Mouse (Mus musculus) forebrain, embryonic 16.5 days (tissue): Measurements from ENCODE around the gene Ino80b. TPM values are rescaled to one million over a fixed set of nuclear protein-coding genes. Genes with fewer than 3 reads are reported as not detected.
A peak's percentile ranks its signal among the peaks of the same experiment; 100 is the strongest.

Source experiments
- ATAC-seq: fragments of 200-750 bp; cut with Nextera tagmentation; 2 replicates; pipeline ENCODE4 v1.8.0; 2017; ENCODE audit warnings: mild to moderate bottlenecking, moderate library complexity
- H3K27ac ChIP-seq: fragments of 300-500 bp; sonication (generic); 2 replicates; pipeline ENCODE4 v1.5.1; 2014; ENCODE audit warnings: low read length, control low read depth
- H3K27me3 ChIP-seq: fragments of 300-500 bp; sonication (generic); replicated peaks from 2 replicates; pipeline ENCODE4 v1.6.1; 2014; ENCODE audit warnings: low read length; ENCODE audit not compliant: control insufficient read depth, insufficient read depth
- H3K36me3 ChIP-seq: fragments of 300-500 bp; sonication (generic); 2 replicates; pipeline ENCODE4 v1.6.1; 2014; ENCODE audit not compliant: control insufficient read depth, insufficient read depth
- H3K4me1 ChIP-seq: fragments of 300-500 bp; sonication (generic); replicated peaks from 2 replicates; pipeline ENCODE4 v1.6.1; 2014; ENCODE audit warnings: low read length; ENCODE audit not compliant: control insufficient read depth, insufficient read depth
- H3K4me2 ChIP-seq: fragments of 300-500 bp; sonication (generic); 2 replicates; pipeline ENCODE4 v1.6.1; 2014; ENCODE audit warnings: mild to moderate bottlenecking, low read length, control low read depth
- H3K4me3 ChIP-seq: fragments of 300-500 bp; sonication (generic); replicated peaks from 2 replicates; pipeline ENCODE4 v1.5.1; 2014; ENCODE audit warnings: mild to moderate bottlenecking, low read length, control low read depth
- H3K9ac ChIP-seq: fragments of 300-500 bp; sonication (generic); replicated peaks from 2 replicates; pipeline ENCODE4 v1.6.1; 2014; ENCODE audit warnings: low read depth, low read length, control low read depth
- H3K9me3 ChIP-seq: fragments of 300-500 bp; sonication (generic); 2 replicates; pipeline ENCODE4 v1.6.1; 2016; ENCODE audit warnings: low read length; ENCODE audit not compliant: control insufficient read depth
- WGBS: fragments of 180-500 bp; shearing (Covaris S2); extraction: QIAGEN DNeasy Blood & Tissue Kit; methylation state at CpG from one replicate; pipeline ENCODE4 v1.1.7; 2014; 5-methylcytosine and 5-hydroxymethylcytosine counted together
- polyA plus RNA-seq: library from polyadenylated mRNA; unstranded; fragments of >200 nt; fragmentation: Nextera tagmentation; extraction: Ambion mirVana; gene quantifications from 2 replicates; pipeline ENCODE4 v1.2.1, GENCODE M21; 2015

The Ino80b gene
- polyA plus RNA-seq, 1 experiment from 2014 or later = 14.4 TPM

DNA sequence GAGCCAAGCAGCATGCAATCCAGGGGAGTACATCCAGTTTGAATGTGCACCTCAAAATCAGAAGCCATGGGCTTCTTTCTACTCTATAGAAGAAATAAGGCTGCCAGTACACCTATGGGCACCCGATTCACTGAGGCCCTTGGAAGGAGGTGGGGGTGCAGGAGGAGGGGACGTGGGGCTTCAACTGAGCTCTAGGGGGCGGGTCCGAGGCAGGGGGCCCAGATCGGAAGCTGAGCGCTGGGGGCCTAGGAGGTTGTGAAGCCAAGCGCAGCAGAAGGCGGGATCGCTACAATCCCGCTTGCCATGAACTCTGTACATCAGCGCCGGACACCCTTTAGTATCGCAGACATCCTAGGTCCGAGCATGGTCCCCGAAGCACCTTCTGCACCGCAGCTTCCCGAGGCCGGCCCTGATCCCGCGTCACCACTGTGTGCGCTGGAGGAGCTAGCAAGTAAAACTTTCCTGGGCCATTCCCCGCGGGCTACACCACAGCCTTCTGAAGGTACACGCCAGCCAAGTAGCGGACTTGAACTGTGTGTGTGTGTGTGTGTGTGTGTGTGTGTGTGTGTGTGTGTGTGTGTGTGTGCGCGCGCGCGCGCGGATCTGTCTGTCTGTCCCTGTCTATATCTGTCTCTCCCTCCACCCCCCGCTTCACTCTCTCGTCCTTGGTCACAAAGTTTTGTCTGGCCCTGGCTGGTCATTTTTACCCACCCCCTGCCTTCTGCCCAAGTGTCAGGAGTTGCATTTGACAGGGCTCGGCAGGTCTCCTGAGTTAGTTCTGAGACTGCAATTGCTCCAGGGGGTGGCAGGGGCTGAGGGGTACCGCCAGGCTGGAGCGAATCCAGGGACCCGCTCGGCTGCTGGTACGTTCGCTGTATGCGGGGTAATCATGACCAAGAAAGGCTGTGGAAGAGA, 38.9 kb downstream of the Ino80b start, which contains the start of gene Lbx2:
TSS of gene Lbx2 (plus strand) at position 247 of the 915 bp plus-strand sequence.
- Histone ChIP-seq H3K9me3 (no peaks in the 10 kb centered on the region), H3K27me3 (peaks cover 65% of the 10 kb centered on the region), H3K36me3 (peaks cover 4% of the 10 kb centered on the region), H3K9ac (no peak within 1 kb of the TSS), H3K4me1 (no peaks in the 10 kb centered on the region; the same call in 1 of the 2 replicates), H3K4me3 (no peak within 1 kb of the TSS), H3K4me2 (no peak within 1 kb of the TSS), H3K27ac (no peak within 1 kb of the TSS)
- WGBS = 3% methylated on average over 41 of the region's 42 CpGs
- no peak for ATAC-seq

DNA sequence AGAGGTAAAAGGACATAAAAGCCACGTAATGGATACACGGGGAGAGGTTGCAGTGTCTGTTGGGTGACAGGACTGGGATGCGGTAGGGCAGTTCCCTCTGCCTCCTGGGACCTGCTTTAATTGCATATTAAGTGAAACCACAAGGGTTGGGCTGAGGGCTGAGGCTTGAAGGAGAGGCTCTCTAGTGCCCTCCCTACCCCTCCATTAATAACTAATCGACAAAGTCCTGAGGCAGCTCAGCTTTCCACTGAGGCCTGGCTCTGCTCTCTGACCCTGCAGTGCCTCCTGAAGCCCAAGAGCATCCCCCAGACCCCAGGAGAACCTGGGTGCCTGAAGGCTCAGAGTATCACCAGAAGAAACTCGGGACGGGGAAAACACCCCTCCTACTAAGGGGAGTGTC, 40.8 kb downstream of the Ino80b start:
- ATAC-seq = no peak
- no peaks in the 10 kb centered on the region for H3K9me3 ChIP-seq
- 2% methylated on average over 6 of the region's 6 CpGs for WGBS

DNA sequence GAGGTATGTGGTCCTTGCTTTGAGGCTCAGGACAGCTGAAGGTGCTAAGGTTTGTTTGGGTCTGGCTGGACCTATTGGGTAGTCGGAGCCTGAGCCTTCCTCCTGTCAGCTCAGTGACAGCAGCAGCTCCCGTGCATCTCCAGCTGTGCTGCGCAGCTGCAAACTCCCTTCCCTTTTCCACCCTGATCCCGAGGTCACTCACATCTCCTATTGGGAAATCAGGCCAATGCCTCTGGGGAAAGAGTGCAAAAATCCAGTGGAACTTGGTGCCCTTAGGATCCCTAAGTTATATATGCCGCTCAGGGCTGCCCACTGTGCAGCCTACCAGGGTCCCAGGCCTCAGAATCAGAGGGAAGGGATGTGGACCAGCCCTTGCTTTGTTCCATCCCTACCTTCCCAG, 41.7 kb downstream of the Ino80b start:
- Histone ChIP-seq H3K27me3 (peaks cover 48% of the 10 kb centered on the region), H3K9ac (no peak overlapping the region)
- WGBS = 6% methylated on average over 5 of the region's 5 CpGs

More for the DNA sequence above, 40.8 kb downstream of the Ino80b start:
- Histone ChIP-seq H3K36me3 (peaks cover 8% of the 10 kb centered on the region), H3K4me3 (no peak overlapping the region), H3K27me3 (peaks cover 56% of the 10 kb centered on the region), H3K27ac (no peak overlapping the region), H3K4me1 (peaks cover 7% of the 10 kb centered on the region), H3K4me2 (no peak overlapping the region), H3K9ac (no peak overlapping the region)

DNA sequence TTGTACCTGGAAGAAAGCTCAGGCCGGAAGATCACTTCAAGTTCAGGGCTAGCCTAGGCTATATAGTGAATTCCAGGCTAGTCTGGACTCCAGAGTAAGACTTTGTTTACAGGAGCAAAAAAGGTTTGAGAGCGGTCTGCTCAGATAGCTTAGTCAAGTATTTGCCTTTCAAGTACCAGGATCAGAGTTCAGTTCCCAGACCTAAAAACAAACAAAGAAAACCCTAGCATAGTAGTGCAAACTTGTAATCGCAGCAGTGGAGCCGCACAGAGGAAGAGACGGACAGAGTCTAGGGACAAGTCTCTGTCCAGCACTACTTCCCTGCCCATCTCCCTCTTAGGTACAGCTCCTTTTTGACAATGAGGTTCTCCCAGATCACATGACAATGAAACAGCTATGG, 45.0 kb downstream of the Ino80b start:
- no peak overlapping the region for H3K4me2 ChIP-seq
- no peaks in the 10 kb centered on the region for H3K9me3 ChIP-seq
- H3K4me3 ChIP-seq = no peak overlapping the region
- H3K27me3 ChIP-seq = peaks cover 39% of the 10 kb centered on the region
- H3K4me1 ChIP-seq = peaks cover 21% of the 10 kb centered on the region
- ATAC-seq = no peak
- H3K27ac ChIP-seq = no peak overlapping the region
- peaks cover 8% of the 10 kb centered on the region for H3K36me3 ChIP-seq
- no peak overlapping the region for H3K9ac ChIP-seq
- WGBS = 95% methylated on average over 5 of the region's 5 CpGs

More for the DNA sequence above, 41.7 kb downstream of the Ino80b start:
- ATAC-seq = no peak
- peaks cover 14% of the 10 kb centered on the region for H3K4me1 ChIP-seq
- H3K36me3 ChIP-seq = peaks cover 8% of the 10 kb centered on the region
- no peak overlapping the region for H3K27ac ChIP-seq
- no peak overlapping the region for H3K4me3 ChIP-seq
- H3K9me3 ChIP-seq = no peaks in the 10 kb centered on the region
- H3K4me2 ChIP-seq = no peak overlapping the region

DNA sequence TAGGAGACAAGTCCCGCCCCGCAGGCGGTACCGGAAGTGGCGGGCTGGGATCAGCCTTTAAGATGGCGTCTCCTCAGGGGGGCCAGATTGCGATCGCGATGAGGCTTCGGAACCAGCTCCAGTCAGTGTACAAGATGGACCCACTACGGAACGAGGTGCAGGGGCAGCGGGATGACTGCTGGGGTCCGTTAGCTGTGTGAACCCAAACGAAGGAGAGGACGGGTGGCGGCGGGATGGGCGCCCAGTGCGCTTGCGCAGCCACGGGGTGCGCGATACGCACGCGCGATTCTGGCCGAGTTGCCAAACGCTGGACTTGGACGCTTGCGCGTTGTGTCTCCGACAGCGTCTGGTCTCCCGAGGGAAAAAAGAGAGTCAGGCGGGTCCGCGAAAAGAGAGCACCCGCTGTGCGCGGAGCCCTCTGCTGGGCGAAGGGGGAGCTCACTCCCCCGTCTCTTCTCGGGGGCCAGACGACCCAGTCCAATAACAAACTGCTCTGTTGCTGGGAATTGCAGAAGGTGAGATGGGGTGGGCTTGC, 46.8 kb downstream of the Ino80b start:
- peak overlapping the region; percentile 84 for H3K4me2 ChIP-seq
- H3K9ac ChIP-seq = peak overlapping the region; percentile 88
- WGBS = 0% methylated on average over 46 of the region's 46 CpGs
- peak; percentile 94 for ATAC-seq
- no peaks in the 10 kb centered on the region for H3K9me3 ChIP-seq
- H3K4me3 ChIP-seq = peak overlapping the region; percentile 85
- peaks cover 8% of the 10 kb centered on the region for H3K36me3 ChIP-seq
- H3K4me1 ChIP-seq = peaks cover 21% of the 10 kb centered on the region
- peaks cover 40% of the 10 kb centered on the region for H3K27me3 ChIP-seq
- H3K27ac ChIP-seq = peak overlapping the region; percentile 94

DNA sequence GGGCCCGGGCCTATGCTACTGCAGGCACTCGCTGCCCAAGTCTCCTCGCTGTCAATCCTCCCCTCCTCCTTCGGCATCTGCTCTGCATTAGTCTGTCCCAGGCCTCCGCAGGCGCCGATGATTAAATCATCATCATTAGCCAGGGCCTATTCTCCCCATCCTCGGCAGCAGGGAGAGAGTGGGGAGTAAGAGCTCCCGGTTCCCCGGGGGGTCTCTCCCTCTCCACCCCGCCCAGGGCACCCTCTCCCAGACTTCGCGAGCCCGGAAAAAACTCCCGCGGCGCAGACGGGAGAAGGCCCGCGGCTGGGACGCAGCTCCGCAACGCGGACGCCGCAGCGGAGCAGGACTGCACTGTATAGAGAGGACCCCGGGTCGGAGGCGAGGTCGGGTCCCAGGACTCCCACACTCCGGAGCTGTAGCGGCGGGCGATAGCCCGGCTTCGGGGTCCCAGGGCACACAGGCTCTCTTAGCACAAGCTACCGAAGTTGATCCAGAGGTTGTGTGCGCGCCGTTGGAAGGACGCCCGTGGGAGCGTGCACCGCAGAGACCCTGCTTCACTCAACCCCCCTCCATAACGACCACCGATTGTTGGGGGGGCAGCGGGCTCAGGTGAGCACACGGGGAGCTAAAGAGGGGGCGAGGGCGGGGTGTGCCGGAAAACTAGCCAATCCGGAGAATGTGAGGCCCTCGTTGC, 47.5 kb downstream of the Ino80b start, which contains the start of gene Pcgf1:
TSS of gene Pcgf1 (plus strand) at position 240 of the 694 bp plus-strand sequence.
- 0% methylated on average over 54 of the region's 54 CpGs for WGBS
- Histone ChIP-seq H3K4me3 (peak within 1 kb of the TSS; percentile 85), H3K4me2 (peak within 1 kb of the TSS; percentile 96), H3K9ac (peak within 1 kb of the TSS; percentile 88), H3K36me3 (peaks cover 8% of the 10 kb centered on the region), H3K27ac (peak within 1 kb of the TSS; percentile 94), H3K4me1 (peaks cover 21% of the 10 kb centered on the region), H3K9me3 (no peaks in the 10 kb centered on the region), H3K27me3 (peaks cover 36% of the 10 kb centered on the region)
- ATAC-seq = peak; percentile 75

DNA sequence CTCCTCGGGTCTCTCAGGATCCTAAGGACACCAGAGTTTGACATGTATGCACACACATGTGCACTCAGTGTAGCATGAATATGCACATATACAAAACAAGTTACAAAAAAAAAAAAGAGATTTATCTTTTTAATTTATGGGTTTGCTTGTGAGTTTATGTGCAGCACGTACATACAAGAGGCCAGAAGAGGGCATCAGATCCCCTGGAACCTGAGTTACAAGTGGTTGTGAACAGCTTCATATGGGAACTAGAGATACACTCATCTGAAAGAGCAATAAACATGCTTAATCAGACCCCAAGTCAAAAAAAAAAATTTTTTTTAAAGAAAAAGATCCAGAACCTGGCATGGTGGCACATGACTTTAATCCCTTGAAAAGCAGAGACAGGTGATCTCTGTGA, 50.3 kb downstream of the Ino80b start:
- Histone ChIP-seq H3K27ac (no peak overlapping the region), H3K4me3 (no peak overlapping the region), H3K9me3 (no peaks in the 10 kb centered on the region), H3K9ac (no peak overlapping the region), H3K4me1 (peaks cover 27% of the 10 kb centered on the region), H3K4me2 (no peak overlapping the region), H3K36me3 (no peaks in the 10 kb centered on the region), H3K27me3 (peaks cover 51% of the 10 kb centered on the region)
- no peak for ATAC-seq
- 25% methylated on average over 2 of the region's 2 CpGs for WGBS
